Mouse (Mus musculus): Measurements from ENCODE around the gene Atrnl1. TPM values are rescaled to one million over a fixed set of nuclear protein-coding genes. Genes with fewer than 3 reads are reported as not detected.

The Atrnl1 gene
- 5.6 and 5.8 TPM in 2 replicates for polyA plus RNA-seq (2012; rRNA removed)

DNA sequence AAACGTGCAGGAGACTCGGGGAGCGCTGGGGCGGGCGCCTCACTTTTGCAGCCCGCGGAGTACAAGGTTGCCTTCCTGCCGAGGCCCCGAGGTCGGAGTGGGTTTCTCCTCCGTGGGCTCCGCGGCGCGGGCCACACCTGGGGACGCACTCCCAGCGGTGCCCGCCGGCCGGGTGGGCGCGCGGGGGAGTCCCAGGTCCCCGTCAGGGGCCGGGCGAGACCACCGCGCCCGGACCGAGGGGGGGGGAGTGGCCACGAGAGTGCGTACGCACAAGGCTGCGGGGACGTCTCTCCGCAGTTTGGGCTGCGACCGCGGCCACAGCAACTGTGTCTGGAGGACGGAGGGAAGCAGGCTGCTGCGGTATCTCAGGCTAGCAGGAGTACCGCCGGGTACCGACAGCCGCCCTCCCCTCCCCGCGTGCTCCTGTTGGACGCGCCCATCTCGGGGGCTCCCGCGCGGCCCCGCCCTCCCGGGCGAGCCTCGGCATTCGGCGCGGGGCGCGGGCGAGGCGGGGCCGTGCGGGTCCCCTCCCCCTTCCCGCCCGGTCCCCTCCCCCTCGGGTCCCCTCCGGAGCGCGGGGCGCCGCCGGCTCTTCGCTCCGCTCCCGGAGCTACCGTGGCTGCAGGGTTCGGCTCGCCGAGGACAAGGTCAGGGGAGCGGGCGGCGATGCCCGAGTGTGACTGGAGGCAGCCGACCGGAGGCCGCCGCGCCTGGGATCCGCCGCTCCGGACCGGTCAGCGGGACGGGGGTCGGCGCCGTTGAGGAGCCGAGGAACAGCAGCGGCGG lies at the start of gene Atrnl1:
Gene Atrnl1 (plus strand): TSS at position 559 of the 786 bp plus-strand sequence.
- Histone ChIP-seq H3K27me3 (ENCODE audit: control insufficient read depth, insufficient read depth, low read length) (peaks cover 3% of the 10 kb centered on the region; the same call in 1 of the 2 replicates), H3K27ac (ENCODE audit: insufficient read depth, low read length) (peak within 1 kb of the TSS; percentile 88), H3K4me3 (ENCODE audit: extremely low read depth, insufficient read depth, insufficient read length) (peak within 1 kb of the TSS; percentile 69), H3K36me3 (ENCODE audit: control insufficient read depth, insufficient read depth, low read length) (no peaks in the 10 kb centered on the region), H3K4me1 (ENCODE audit: control insufficient read depth, insufficient read depth, insufficient read length) (no peaks in the 10 kb centered on the region; the same call in 1 of the 2 replicates)
- DNase-seq (ENCODE audit: low read depth in 1 of 2, low spot score in 2 of 2) = peak; percentile 56 to 80
- WGBS = under 1% methylated on average over 83 of the region's 103 CpGs
- TF ChIP-seq CTCF (IDR thresholded peaks at IDR 0.05; ENCODE audit: extremely low read depth, insufficient read depth, insufficient read length, insufficient replicate concordance) (no peak), POLR2A (IDR thresholded peaks at IDR 0.05; ENCODE audit: low read depth, low read length) (peak; percentile 25)

DNA sequence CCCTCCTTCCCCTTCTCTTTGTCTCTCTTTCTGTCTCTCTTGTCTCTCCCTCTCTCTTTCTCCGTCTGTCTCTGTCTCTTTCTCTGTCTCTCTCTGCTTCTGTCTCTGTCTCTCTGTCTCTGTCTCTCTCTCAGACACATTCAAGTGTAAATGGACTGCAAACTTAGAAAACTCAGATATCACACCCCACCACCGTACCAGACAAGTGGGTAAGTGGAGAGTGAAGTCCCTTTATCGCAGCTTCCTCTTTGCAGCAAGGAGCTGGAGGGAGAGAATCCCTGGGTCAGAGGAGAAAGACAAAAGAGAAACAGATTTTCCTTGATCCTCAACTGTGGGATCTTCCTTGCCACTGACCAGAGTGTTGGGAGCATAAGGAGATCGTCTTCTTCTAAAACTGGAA lies 49.3 kb upstream of the Atrnl1 start:
- TF ChIP-seq POLR2A (IDR thresholded peaks at IDR 0.05; ENCODE audit: low read depth, low read length) = no peak
- no peak for TF ChIP-seq CTCF (IDR thresholded peaks at IDR 0.05; ENCODE audit: extremely low read depth, insufficient read depth, insufficient read length, insufficient replicate concordance)
- Histone ChIP-seq H3K4me1 (ENCODE audit: control insufficient read depth, insufficient read depth, insufficient read length) (no peaks in the 10 kb centered on the region), H3K36me3 (ENCODE audit: control insufficient read depth, insufficient read depth, low read length) (no peaks in the 10 kb centered on the region), H3K4me3 (ENCODE audit: extremely low read depth, insufficient read depth, insufficient read length) (no peak overlapping the region), H3K27ac (ENCODE audit: insufficient read depth, low read length) (no peak overlapping the region), H3K27me3 (ENCODE audit: control insufficient read depth, insufficient read depth, low read length) (no peaks in the 10 kb centered on the region)
- WGBS = 62% methylated on average over 4 of the region's 4 CpGs
- DNase-seq (ENCODE audit: low read depth in 1 of 2, low spot score in 2 of 2) = no peak

- Histone ChIP-seq H3K27me3 (ENCODE audit: control insufficient read depth, insufficient read depth, low read length) (no peaks in the 10 kb centered on the region), H3K4me3 (ENCODE audit: extremely low read depth, insufficient read depth, insufficient read length) (no peak overlapping the region), H3K4me1 (ENCODE audit: control insufficient read depth, insufficient read depth, insufficient read length) (no peaks in the 10 kb centered on the region), H3K27ac (ENCODE audit: insufficient read depth, low read length) (no peak overlapping the region), H3K36me3 (ENCODE audit: control insufficient read depth, insufficient read depth, low read length) (no peaks in the 10 kb centered on the region)
- 73% methylated on average over 6 of the region's 6 CpGs for WGBS
- DNase-seq (ENCODE audit: low read depth in 1 of 2, low spot score in 2 of 2) = no peak
- TF ChIP-seq POLR2A (IDR thresholded peaks at IDR 0.05; ENCODE audit: low read depth, low read length) (no peak), CTCF (IDR thresholded peaks at IDR 0.05; ENCODE audit: extremely low read depth, insufficient read depth, insufficient read length, insufficient replicate concordance) (no peak)
Observed at GRCm38 (mm10) chr19:57569040-57569439, 41.8 kb upstream of the Atrnl1 start.

DNA sequence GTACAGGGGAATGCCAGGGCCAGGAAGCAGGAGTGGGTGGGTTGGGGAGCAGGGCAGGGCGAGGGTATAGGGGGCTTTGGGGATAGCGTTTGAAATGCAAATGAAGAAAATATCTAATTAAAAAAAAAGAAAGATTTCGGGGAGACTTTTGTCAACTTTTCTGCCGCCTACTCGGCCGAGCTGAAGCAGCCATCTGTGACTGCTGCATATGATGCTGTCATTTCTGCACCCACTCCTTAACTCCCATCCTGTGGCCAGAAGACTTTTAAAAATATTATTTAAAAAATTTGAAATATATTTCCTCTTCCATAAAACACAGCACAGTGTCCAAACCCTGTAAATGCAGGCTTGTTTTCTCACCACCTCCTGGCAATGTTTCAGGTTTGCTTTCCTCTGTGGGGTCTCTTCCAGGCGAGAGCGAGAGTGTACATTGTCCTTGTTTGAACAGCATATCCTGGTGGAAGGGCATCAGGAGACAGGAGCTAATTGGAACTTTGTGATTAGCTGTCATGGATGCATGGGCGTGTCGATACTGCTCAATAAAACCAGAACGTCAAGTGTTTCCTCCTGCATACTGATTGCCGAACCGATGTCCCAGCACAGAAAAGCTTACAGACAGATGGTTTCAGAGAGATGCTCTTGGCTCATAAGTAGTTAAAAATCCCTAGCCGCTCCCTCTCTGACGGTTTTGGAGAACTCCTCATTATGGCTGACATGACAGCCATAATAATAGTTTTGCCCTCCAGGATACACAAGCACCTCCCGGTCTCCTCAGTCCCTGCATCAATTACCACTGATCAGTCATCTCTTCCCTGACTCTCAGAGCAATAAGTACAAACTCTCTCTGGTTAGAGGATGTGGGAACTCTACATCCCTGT lies 38.2 kb upstream of the Atrnl1 start:
- no peaks in the 10 kb centered on the region for H3K36me3 ChIP-seq (ENCODE audit: control insufficient read depth, insufficient read depth, low read length)
- 86% methylated on average over 16 of the region's 16 CpGs for WGBS
- no peak for TF ChIP-seq CTCF (IDR thresholded peaks at IDR 0.05; ENCODE audit: extremely low read depth, insufficient read depth, insufficient read length, insufficient replicate concordance)
- TF ChIP-seq POLR2A (IDR thresholded peaks at IDR 0.05; ENCODE audit: low read depth, low read length) = no peak
- H3K4me3 ChIP-seq (ENCODE audit: extremely low read depth, insufficient read depth, insufficient read length) = no peak overlapping the region
- H3K27me3 ChIP-seq (ENCODE audit: control insufficient read depth, insufficient read depth, low read length) = no peaks in the 10 kb centered on the region
- no peak for DNase-seq (ENCODE audit: low read depth in 1 of 2, low spot score in 2 of 2)
- H3K27ac ChIP-seq (ENCODE audit: insufficient read depth, low read length) = no peak overlapping the region
- H3K4me1 ChIP-seq (ENCODE audit: control insufficient read depth, insufficient read depth, insufficient read length) = no peaks in the 10 kb centered on the region

DNA sequence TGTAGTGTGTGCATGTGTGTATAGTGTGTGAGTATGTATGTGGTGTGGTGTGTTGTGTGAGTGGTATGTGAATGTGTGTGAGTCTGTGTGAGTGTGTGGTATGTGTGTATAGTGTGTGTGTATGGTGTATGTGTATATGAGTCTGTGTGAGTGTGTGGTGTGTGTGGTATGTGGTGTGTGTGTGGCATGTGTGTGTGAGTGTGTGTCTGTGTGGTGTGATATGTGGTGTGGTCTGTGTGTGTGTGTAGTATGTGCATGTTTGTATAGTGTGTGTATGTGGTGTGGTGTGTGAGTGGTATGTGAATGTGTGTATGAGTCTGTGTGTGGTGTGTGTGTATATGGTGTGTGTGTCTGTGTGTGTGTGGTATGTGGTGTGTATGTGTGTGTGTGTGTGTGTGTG lies 37.4 kb upstream of the Atrnl1 start:
- no peak for DNase-seq (ENCODE audit: low read depth in 1 of 2, low spot score in 2 of 2)
- H3K36me3 ChIP-seq (ENCODE audit: control insufficient read depth, insufficient read depth, low read length) = no peaks in the 10 kb centered on the region
- TF ChIP-seq CTCF (IDR thresholded peaks at IDR 0.05; ENCODE audit: extremely low read depth, insufficient read depth, insufficient read length, insufficient replicate concordance) (no peak), POLR2A (IDR thresholded peaks at IDR 0.05; ENCODE audit: low read depth, low read length) (no peak)
- H3K4me3 ChIP-seq (ENCODE audit: extremely low read depth, insufficient read depth, insufficient read length) = no peak overlapping the region
- no peak overlapping the region for H3K27ac ChIP-seq (ENCODE audit: insufficient read depth, low read length)
- no peaks in the 10 kb centered on the region for H3K27me3 ChIP-seq (ENCODE audit: control insufficient read depth, insufficient read depth, low read length)
- no peaks in the 10 kb centered on the region for H3K4me1 ChIP-seq (ENCODE audit: control insufficient read depth, insufficient read depth, insufficient read length)

DNA sequence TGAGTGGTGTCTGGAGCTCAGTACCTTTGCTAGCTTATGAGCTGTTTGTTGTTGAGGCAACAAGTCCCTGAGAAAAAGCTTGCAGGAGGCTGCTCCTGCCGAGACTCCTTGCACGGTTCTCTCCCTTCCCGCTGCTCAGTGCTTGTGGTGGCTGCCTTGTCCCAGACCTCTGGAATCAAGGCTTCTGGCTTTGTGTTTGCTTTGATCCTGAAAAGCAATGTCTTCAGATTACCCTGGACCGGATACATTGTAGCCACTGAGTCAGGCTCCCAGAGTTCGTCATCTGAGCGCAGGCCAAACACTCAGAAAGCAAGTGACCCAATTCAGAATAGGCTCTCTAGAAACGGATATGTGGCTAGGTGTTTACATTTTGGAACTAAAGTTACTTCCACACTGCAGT lies 35.8 kb upstream of the Atrnl1 start:
- 85% methylated on average over 7 of the region's 7 CpGs for WGBS
- Histone ChIP-seq H3K27me3 (ENCODE audit: control insufficient read depth, insufficient read depth, low read length) (no peaks in the 10 kb centered on the region), H3K4me1 (ENCODE audit: control insufficient read depth, insufficient read depth, insufficient read length) (no peaks in the 10 kb centered on the region), H3K36me3 (ENCODE audit: control insufficient read depth, insufficient read depth, low read length) (no peaks in the 10 kb centered on the region), H3K4me3 (ENCODE audit: extremely low read depth, insufficient read depth, insufficient read length) (no peak overlapping the region), H3K27ac (ENCODE audit: insufficient read depth, low read length) (no peak overlapping the region)
- no peak for DNase-seq (ENCODE audit: low read depth in 1 of 2, low spot score in 2 of 2)
- TF ChIP-seq POLR2A (IDR thresholded peaks at IDR 0.05; ENCODE audit: low read depth, low read length) (no peak), CTCF (IDR thresholded peaks at IDR 0.05; ENCODE audit: extremely low read depth, insufficient read depth, insufficient read length, insufficient replicate concordance) (no peak)
